In the genomic region with DNA sequence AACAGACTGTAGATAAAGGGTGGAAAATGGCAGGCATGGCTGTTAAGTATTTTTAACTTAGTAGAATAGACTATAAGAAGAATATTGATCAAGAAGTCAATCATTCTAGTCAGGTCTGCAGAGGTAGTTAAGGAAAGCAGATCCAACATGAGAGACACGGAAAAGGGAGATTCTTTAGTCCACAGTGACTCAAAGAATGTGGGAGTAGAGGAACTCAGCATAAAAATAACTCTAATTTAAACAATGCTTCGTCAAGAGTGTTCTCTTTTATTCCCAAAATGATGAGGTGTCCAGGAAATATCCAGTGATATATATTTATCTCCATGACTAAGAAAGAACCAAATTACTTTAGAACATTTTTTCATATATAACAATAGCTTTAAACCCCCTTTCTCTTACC, we compare ENCODE assay signal across 17 mouse cellular contexts.
"Had no signal": no experiment of that assay in that cellular context is flagged by ENCODE, and none has a peak within 500 bp of the region (broad histone marks: within the 10 kb centered on the region; RNA-seq: fewer than 3 reads in every experiment).

No protein-coding gene starts in this region.

- DNase-seq: liver, postnatal 0 days; lung, adult 2 months; lung, postnatal 14 days; lung, postnatal 36 days; right cerebral cortex, postnatal 14 days; spleen, adult 18-20 months; thymus, adult 2 months; thymus, postnatal 25 days; thymus, postnatal 4 days had no signal

- ATAC-seq: liver, postnatal 0 days; lung, postnatal 0 days; midbrain, embryonic 15.5 days had no signal

- H3K4me1 ChIP-seq: liver, embryonic 15.5 days; lung, embryonic 15.5 days; megakaryocyte, embryonic 14.5 days; midbrain, embryonic 12.5 days; midbrain, embryonic 15.5 days; neural tube, embryonic 12.5 days had no signal

- H3K27me3 ChIP-seq: liver, embryonic 15.5 days; lung, embryonic 15.5 days; megakaryocyte, embryonic 14.5 days; midbrain, embryonic 12.5 days; midbrain, embryonic 15.5 days; neural tube, embryonic 12.5 days had no signal

- H3K4me3 ChIP-seq: liver, embryonic 15.5 days; lung, embryonic 15.5 days; megakaryocyte, embryonic 14.5 days; midbrain, embryonic 12.5 days; midbrain, embryonic 15.5 days; neural tube, embryonic 12.5 days had no signal

- H3K9me3 ChIP-seq: liver, embryonic 15.5 days; lung, embryonic 15.5 days; megakaryocyte, embryonic 14.5 days; midbrain, embryonic 12.5 days; midbrain, embryonic 15.5 days; neural tube, embryonic 12.5 days had no signal

- H3K4me2 ChIP-seq: liver, embryonic 15.5 days; lung, embryonic 15.5 days; midbrain, embryonic 12.5 days; midbrain, embryonic 15.5 days; neural tube, embryonic 12.5 days had no signal

- H3K9ac ChIP-seq: liver, embryonic 15.5 days; liver, postnatal 0 days; lung, embryonic 15.5 days; midbrain, embryonic 12.5 days; midbrain, embryonic 15.5 days; neural tube, embryonic 12.5 days had no signal

- H3K36me3 ChIP-seq: liver, embryonic 15.5 days; lung, embryonic 15.5 days; midbrain, embryonic 12.5 days; midbrain, embryonic 15.5 days; neural tube, embryonic 12.5 days had no signal

- H3K27ac ChIP-seq: liver, embryonic 15.5 days; lung, embryonic 15.5 days; macrophage; midbrain, embryonic 12.5 days; midbrain, embryonic 15.5 days; neural tube, embryonic 12.5 days had no signal
